Mouse (Mus musculus) lung, postnatal 0 days (tissue): ENCODE measurements around the gene Apobec3. TPM values are rescaled to one million over a fixed set of nuclear protein-coding genes. Genes with fewer than 3 reads are reported as not detected.
A peak's percentile ranks its signal among the peaks of the same experiment; 100 is the strongest.

Source experiments
- ATAC-seq: fragments of 200-750 bp; cut with Nextera tagmentation; 2 replicates; pipeline ENCODE4 v1.8.0; 2017; ENCODE audit warnings: moderate library complexity
- DNase-seq: peaks from one replicate; pipeline ENCODE4 v3.0.0-alpha.2; 2016; ENCODE audit warnings: low spot score
- H3K27ac ChIP-seq: fragments of 300-500 bp; sonication (generic); 2 replicates; pipeline ENCODE4 v1.5.1; 2014; ENCODE audit warnings: antibody characterized with exemption, mild to moderate bottlenecking, low read length, mixed read lengths
- H3K27me3 ChIP-seq: fragments of 300-500 bp; sonication (generic); replicated peaks from 2 replicates; pipeline ENCODE4 v1.6.1; 2014; ENCODE audit warnings: low read length, mixed read lengths; ENCODE audit not compliant: insufficient read depth
- H3K36me3 ChIP-seq: fragments of 300-500 bp; sonication (generic); 2 replicates; pipeline ENCODE4 v1.6.1; 2014; ENCODE audit warnings: low read length, mixed read lengths; ENCODE audit not compliant: insufficient read depth
- H3K4me1 ChIP-seq: fragments of 300-500 bp; sonication (generic); 2 replicates; pipeline ENCODE4 v1.6.1; 2014; ENCODE audit warnings: antibody characterized with exemption, low read depth, low read length, mixed read lengths; ENCODE audit not compliant: insufficient read depth
- H3K4me2 ChIP-seq: fragments of 300-500 bp; sonication (generic); replicated peaks from 2 replicates; pipeline ENCODE4 v1.6.1; 2014; ENCODE audit warnings: low read depth, mild to moderate bottlenecking, low read length, moderate library complexity, mixed read lengths
- H3K4me3 ChIP-seq: fragments of 300-500 bp; sonication (generic); 2 replicates; pipeline ENCODE4 v1.5.1; 2014; ENCODE audit warnings: low read depth, low read length
- H3K9ac ChIP-seq: fragments of 300-500 bp; sonication (generic); replicated peaks from 2 replicates; pipeline ENCODE4 v1.6.1; 2014; ENCODE audit warnings: low read depth, mild to moderate bottlenecking
- H3K9me3 ChIP-seq: fragments of 300-500 bp; sonication (generic); 2 replicates; pipeline ENCODE4 v1.6.1; 2016; ENCODE audit warnings: low read length, mixed read lengths
- CTCF ChIP-seq: IDR thresholded peaks from 2 replicates; pipeline ENCODE4 v1.5.1; 2016; ENCODE audit warnings: antibody characterized with exemption, mild to moderate bottlenecking
- EP300 ChIP-seq: IDR thresholded peaks from 2 replicates; pipeline ENCODE4 v1.6.1; 2016; ENCODE audit warnings: antibody characterized with exemption, mild to moderate bottlenecking, control low read depth
- WGBS: fragments of 180-500 bp; shearing (Covaris S2); extraction: QIAGEN DNeasy Blood & Tissue Kit; methylation state at CpG from one replicate; pipeline ENCODE4 v1.1.7; 2014; 5-methylcytosine and 5-hydroxymethylcytosine counted together
- polyA plus RNA-seq: library from polyadenylated mRNA; unstranded; fragments of >200 nt; fragmentation: Nextera tagmentation; extraction: Ambion mirVana; gene quantifications from 2 replicates; pipeline ENCODE4 v1.2.1, GENCODE M21; 2015

Gene Apobec3
- polyA plus RNA-seq, 1 experiment from 2014 or later: 24.8 TPM

- TF ChIP-seq EP300 (peak; percentile 99), CTCF (no peak)
- Histone ChIP-seq H3K9ac (no peak overlapping the region), H3K4me2 (peak overlapping the region; percentile 19; the same call in 1 of the 2 replicates), H3K27me3 (no peaks in the 10 kb centered on the region), H3K27ac (no peak overlapping the region), H3K9me3 (no peaks in the 10 kb centered on the region), H3K4me3 (no peak overlapping the region), H3K4me1 (peaks cover 9% of the 10 kb centered on the region), H3K36me3 (no peaks in the 10 kb centered on the region)
- WGBS: 31% methylated on average over 8 of the region's 8 CpGs
- ATAC-seq: peak; percentile 84
- peak; percentile 92 for DNase-seq
Observed at GRCm38 (mm10) chr15:79956559-79956958, 65.1 kb downstream of the Apobec3 start.

- Histone ChIP-seq H3K27me3 (no peaks in the 10 kb centered on the region), H3K4me2 (no peak overlapping the region), H3K36me3 (no peaks in the 10 kb centered on the region), H3K4me1 (no peaks in the 10 kb centered on the region), H3K9ac (no peak overlapping the region), H3K27ac (no peak overlapping the region), H3K4me3 (no peak overlapping the region), H3K9me3 (no peaks in the 10 kb centered on the region)
- TF ChIP-seq EP300 (no peak), CTCF (no peak)
- 71% methylated on average over 3 of the region's 3 CpGs for WGBS
- no peak for ATAC-seq
- no peak for DNase-seq
Observed at GRCm38 (mm10) chr15:79958418-79958817, 67.0 kb downstream of the Apobec3 start.

- TF ChIP-seq EP300 (no peak), CTCF (peak; percentile 43)
- ATAC-seq: no peak
- no peaks in the 10 kb centered on the region for H3K9me3 ChIP-seq
- DNase-seq: no peak
- no peaks in the 10 kb centered on the region for H3K36me3 ChIP-seq
- no peaks in the 10 kb centered on the region for H3K4me1 ChIP-seq
- no peak overlapping the region for H3K27ac ChIP-seq
- 61% methylated on average over 9 of the region's 9 CpGs for WGBS
- H3K9ac ChIP-seq: no peak overlapping the region
- no peaks in the 10 kb centered on the region for H3K27me3 ChIP-seq
- no peak overlapping the region for H3K4me2 ChIP-seq
- no peak overlapping the region for H3K4me3 ChIP-seq
Observed at GRCm38 (mm10) chr15:79961366-79961921, 70.0 kb downstream of the Apobec3 start.

- Histone ChIP-seq H3K27ac (no peak overlapping the region), H3K9me3 (no peaks in the 10 kb centered on the region), H3K9ac (no peak overlapping the region), H3K4me1 (no peaks in the 10 kb centered on the region), H3K36me3 (no peaks in the 10 kb centered on the region), H3K4me3 (no peak overlapping the region), H3K4me2 (no peak overlapping the region), H3K27me3 (no peaks in the 10 kb centered on the region)
- TF ChIP-seq CTCF: no peak
- TF ChIP-seq EP300: no peak
- DNase-seq (no peak), ATAC-seq (no peak)
- 85% methylated on average over 18 of the region's 18 CpGs for WGBS
Observed at GRCm38 (mm10) chr15:79962661-79963060, 71.2 kb downstream of the Apobec3 start.

- no peak overlapping the region for H3K4me3 ChIP-seq
- no peaks in the 10 kb centered on the region for H3K4me1 ChIP-seq
- no peak for ATAC-seq
- H3K36me3 ChIP-seq: no peaks in the 10 kb centered on the region
- H3K9me3 ChIP-seq: no peaks in the 10 kb centered on the region
- no peak overlapping the region for H3K27ac ChIP-seq
- H3K27me3 ChIP-seq: no peaks in the 10 kb centered on the region
- TF ChIP-seq CTCF: no peak
- TF ChIP-seq EP300: no peak
- H3K9ac ChIP-seq: no peak overlapping the region
- no peak for DNase-seq
- WGBS: 57% methylated on average over 7 of the region's 7 CpGs
- no peak overlapping the region for H3K4me2 ChIP-seq
Observed at GRCm38 (mm10) chr15:79964376-79964775, 72.9 kb downstream of the Apobec3 start.

Other genes starting within 250 kb of the Apobec3 start
- 1.2 and 1.3 TPM in 2 replicates for gene Fam227a, start 232.7 kb upstream of the Apobec3 start, polyA plus RNA-seq
- gene Cby1, start 232.5 kb upstream of the Apobec3 start, polyA plus RNA-seq: 43.5 and 45.3 TPM in 2 replicates
- gene Tomm22, start 220.8 kb upstream of the Apobec3 start, polyA plus RNA-seq: 167 and 168 TPM in 2 replicates
- 12.7 and 13.9 TPM in 2 replicates for gene Josd1, start 203.7 kb upstream of the Apobec3 start, polyA plus RNA-seq
- gene Gtpbp1, start 200.8 kb upstream of the Apobec3 start, polyA plus RNA-seq: 16.9 and 17.9 TPM in 2 replicates
- 4.5 and 5.1 TPM in 2 replicates for gene Sun2, start 149.1 kb upstream of the Apobec3 start, polyA plus RNA-seq
- gene Dnal4, start 113.8 kb upstream of the Apobec3 start, polyA plus RNA-seq: 49.5 and 52.4 TPM in 2 replicates
- 1.0 and 1.2 TPM in 2 replicates for gene Nptxr, start 86.9 kb upstream of the Apobec3 start, polyA plus RNA-seq
- gene Npcd, start 57.4 kb upstream of the Apobec3 start, polyA plus RNA-seq: 0.13 TPM in 1 of 2 replicates, not detected in the other
- gene Cbx6, start 57.0 kb upstream of the Apobec3 start, polyA plus RNA-seq: 52.2 and 60.6 TPM in 2 replicates
- 4.1 and 4.5 TPM in 2 replicates for gene Cbx7, start 79.5 kb downstream of the Apobec3 start, polyA plus RNA-seq
- 10.5 and 14.2 TPM in 2 replicates for gene Pdgfb, start 123.3 kb downstream of the Apobec3 start, polyA plus RNA-seq
- gene Syngr1, start 199.7 kb downstream of the Apobec3 start, polyA plus RNA-seq: 34.4 and 35.3 TPM in 2 replicates
- gene Rpl3, start 200.2 kb downstream of the Apobec3 start, polyA plus RNA-seq: 554 and 577 TPM in 2 replicates
- gene Tab1, start 241.5 kb downstream of the Apobec3 start, polyA plus RNA-seq: 18.1 and 19.1 TPM in 2 replicates